Mouse (Mus musculus) hindbrain, embryonic 14.5 days (tissue): ENCODE data around the gene Epb41l2. TPM values are rescaled to one million over a fixed set of nuclear protein-coding genes. Genes with fewer than 3 reads are reported as not detected.
A peak's percentile ranks its signal among the peaks of the same experiment; 100 is the strongest.

Source experiments
- ATAC-seq: fragments of 200-750 bp; cut with Nextera tagmentation; 2 replicates; pipeline ENCODE4 v1.8.0; 2017; ENCODE audit warnings: moderate number of reproducible peaks, mild to moderate bottlenecking, moderate TSS enrichment, moderate library complexity; ENCODE audit not compliant: low FRiP score
- DNase-seq: peaks from one replicate; pipeline ENCODE4 v3.0.0-alpha.2; 2015; ENCODE audit warnings: low spot score
- H3K27ac ChIP-seq: fragments of 300-500 bp; sonication (generic); 2 replicates; pipeline ENCODE4 v1.5.1; 2014; ENCODE audit warnings: mild to moderate bottlenecking, moderate library complexity
- H3K27me3 ChIP-seq: fragments of 300-500 bp; sonication (generic); 2 replicates; pipeline ENCODE4 v1.6.1; 2014; ENCODE audit warnings: mild to moderate bottlenecking, low read length, mixed read lengths; ENCODE audit not compliant: control insufficient read depth, insufficient read depth
- H3K36me3 ChIP-seq: fragments of 300-500 bp; sonication (generic); replicated peaks from 2 replicates; pipeline ENCODE4 v1.6.1; 2014; ENCODE audit not compliant: control insufficient read depth, insufficient read depth
- H3K4me1 ChIP-seq: fragments of 300-500 bp; sonication (generic); replicated peaks from 2 replicates; pipeline ENCODE4 v1.6.1; 2014; ENCODE audit warnings: antibody characterized with exemption, low read length, mixed read lengths; ENCODE audit not compliant: control insufficient read depth, insufficient read depth
- H3K4me2 ChIP-seq: fragments of 300-500 bp; sonication (generic); replicated peaks from 2 replicates; pipeline ENCODE4 v1.6.1; 2014; ENCODE audit warnings: mild to moderate bottlenecking, moderate library complexity
- H3K4me3 ChIP-seq: fragments of 300-500 bp; sonication (generic); replicated peaks from 2 replicates; pipeline ENCODE4 v1.5.1; 2014; ENCODE audit warnings: mild to moderate bottlenecking, low read length
- H3K9ac ChIP-seq: fragments of 300-500 bp; sonication (generic); 2 replicates; pipeline ENCODE4 v1.6.1; 2014
- H3K9me3 ChIP-seq: fragments of 300-500 bp; sonication (generic); 2 replicates; pipeline ENCODE4 v1.6.1; 2016; ENCODE audit warnings: low read length; ENCODE audit not compliant: control insufficient read depth
- WGBS: fragments of 180-500 bp; shearing (Covaris S2); extraction: QIAGEN DNeasy Blood & Tissue Kit; methylation state at CpG from one replicate; pipeline ENCODE4 v1.1.7; 2014; 5-methylcytosine and 5-hydroxymethylcytosine counted together
- polyA plus RNA-seq: library from polyadenylated mRNA; unstranded; fragments of >200 nt; fragmentation: Nextera tagmentation; extraction: Ambion mirVana; gene quantifications from 2 replicates; pipeline ENCODE4 v1.2.1, GENCODE M21; 2014

Epb41l2 gene
- polyA plus RNA-seq, 1 experiment from 2014 or later, result 31.0 TPM

DNA sequence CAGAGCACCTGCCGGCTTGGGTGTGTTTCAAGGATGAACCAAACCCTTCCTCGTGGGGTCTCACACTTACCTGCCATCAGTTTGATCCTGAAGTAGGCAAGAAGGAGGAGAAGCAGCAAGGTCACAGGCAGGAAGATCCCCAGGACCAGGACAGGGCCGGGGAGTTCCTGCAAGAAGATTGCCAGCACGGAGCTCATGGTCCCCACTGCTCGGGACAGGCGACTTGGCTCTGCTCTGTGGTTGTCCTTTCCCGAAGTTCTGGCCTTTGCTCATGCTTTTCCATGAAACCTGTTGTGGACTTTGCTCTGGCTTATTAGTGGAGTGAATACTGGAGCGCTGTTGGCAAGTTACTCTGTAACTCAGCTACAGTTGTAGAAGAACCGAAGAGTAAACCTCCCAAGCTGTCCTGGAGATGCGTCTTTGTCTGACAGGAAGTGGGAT is 176.3 kb downstream of the Epb41l2 start, which contains the start of gene Smlr1:
Gene Smlr1 (minus strand): TSS at position 377 of the 441 bp plus-strand sequence.
- Histone ChIP-seq H3K9ac (no peak within 1 kb of the TSS), H3K9me3 (no peaks in the 10 kb centered on the region), H3K4me3 (no peak within 1 kb of the TSS), H3K27ac (no peak within 1 kb of the TSS), H3K36me3 (no peaks in the 10 kb centered on the region), H3K4me1 (no peaks in the 10 kb centered on the region), H3K27me3 (no peaks in the 10 kb centered on the region), H3K4me2 (no peak within 1 kb of the TSS)
- WGBS, result 92% methylated on average over 10 of the region's 10 CpGs
- ATAC-seq (no peak), DNase-seq (no peak)

DNA sequence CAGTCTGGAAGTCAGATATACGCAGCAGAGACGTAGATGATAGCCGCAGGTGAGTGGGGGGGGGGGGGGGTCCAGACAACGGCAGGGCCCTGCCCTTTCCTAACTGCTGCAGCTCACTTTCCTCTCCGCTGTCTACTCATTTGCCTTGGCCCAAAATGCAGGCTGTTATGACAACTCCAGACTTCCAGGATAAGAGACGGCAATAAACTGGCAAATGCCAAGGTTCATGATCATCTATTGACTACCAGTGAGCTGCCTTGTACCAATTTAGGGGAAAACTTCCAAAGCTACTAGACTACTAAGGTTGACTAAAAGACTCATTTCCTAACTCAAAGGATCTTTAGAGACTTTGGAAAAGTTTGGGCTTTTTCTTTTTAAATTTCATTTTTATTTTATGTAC is 177.0 kb downstream of the Epb41l2 start:
- Histone ChIP-seq H3K27ac (no peak overlapping the region), H3K4me2 (no peak overlapping the region), H3K4me1 (no peaks in the 10 kb centered on the region), H3K27me3 (no peaks in the 10 kb centered on the region), H3K9me3 (no peaks in the 10 kb centered on the region), H3K9ac (no peak overlapping the region), H3K36me3 (no peaks in the 10 kb centered on the region), H3K4me3 (no peak overlapping the region)
- DNase-seq (no peak), ATAC-seq (no peak)
- 96% methylated on average over 6 of the region's 6 CpGs for WGBS

DNA sequence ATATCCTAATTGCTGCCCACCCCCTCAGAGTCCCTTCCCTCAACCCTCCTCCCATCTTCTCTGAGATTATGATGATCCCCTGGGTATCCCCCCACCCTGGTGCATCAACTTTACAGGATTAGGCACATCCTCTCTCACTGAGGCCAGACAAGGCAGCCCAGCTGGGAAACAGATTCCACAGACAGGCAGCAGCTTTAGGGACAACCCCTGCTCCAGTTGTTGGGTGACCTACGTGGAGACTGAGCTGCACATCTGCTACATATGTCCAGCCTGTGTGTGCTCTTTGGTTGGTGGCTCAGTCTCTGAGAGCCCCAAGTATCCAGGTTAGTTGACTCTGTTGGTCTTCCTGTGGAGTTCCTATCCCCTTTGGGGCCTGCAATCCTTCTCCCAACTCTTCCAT is 179.1 kb downstream of the Epb41l2 start:
- H3K9me3 ChIP-seq, result no peaks in the 10 kb centered on the region

DNA sequence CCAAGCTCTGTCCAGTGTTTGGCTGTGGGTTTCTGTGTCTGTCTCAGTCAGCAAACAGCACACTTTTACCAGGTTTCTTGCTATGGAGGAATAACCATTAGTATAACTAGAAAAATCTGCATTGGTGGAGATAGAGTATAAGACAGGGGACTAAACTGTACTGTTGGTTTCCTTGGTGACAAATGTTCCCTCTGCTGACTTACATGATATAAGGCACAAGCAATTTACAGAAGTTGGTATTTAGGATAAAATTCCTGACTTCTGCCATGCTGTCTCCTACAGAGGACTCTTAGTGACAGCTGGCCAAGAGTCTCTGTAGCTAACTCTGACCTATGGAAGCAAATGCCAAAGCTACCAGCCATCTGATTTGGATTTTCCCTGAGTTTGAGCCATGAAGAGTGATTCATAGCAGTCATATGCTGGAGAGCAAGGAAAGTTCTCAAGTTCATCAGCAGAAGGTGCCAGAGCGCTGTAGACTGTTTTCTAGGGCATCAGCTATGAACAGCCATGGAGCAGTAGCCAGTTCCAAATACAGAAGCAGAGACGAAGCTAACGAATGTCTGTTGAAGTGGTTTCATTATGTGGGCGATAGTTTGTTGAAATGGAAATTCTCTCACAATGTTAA is 179.7 kb downstream of the Epb41l2 start:
- no peak for DNase-seq

More for the DNA sequence above, 179.1 kb downstream of the Epb41l2 start:
- Histone ChIP-seq H3K27me3 (no peaks in the 10 kb centered on the region), H3K27ac (no peak overlapping the region), H3K4me3 (no peak overlapping the region), H3K4me2 (no peak overlapping the region), H3K9ac (no peak overlapping the region), H3K36me3 (no peaks in the 10 kb centered on the region), H3K4me1 (no peaks in the 10 kb centered on the region)
- ATAC-seq, result no peak
- WGBS, result 79% methylated on average over 1 of the region's 1 CpGs
- no peak for DNase-seq

DNA sequence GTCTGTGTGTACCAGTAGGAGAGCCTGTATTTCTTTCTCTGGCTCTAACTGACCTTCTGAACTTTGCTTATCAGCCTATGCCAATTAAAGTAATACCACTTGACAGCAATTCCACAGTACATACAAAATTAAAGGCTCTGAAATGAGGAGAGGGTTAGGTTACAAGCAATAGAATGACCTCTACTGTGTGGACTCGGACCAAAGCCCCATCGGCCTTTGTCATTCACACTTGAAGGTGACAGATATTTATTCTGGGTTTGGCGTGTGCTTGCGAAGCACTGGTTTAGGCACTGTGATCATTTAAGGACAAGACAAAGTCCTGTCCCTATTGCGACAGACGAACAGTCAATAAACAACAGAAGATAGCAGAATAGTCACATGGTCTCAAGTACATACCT is 180.2 kb downstream of the Epb41l2 start:
- H3K9ac ChIP-seq, result no peak overlapping the region
- no peak overlapping the region for H3K4me3 ChIP-seq
- no peak overlapping the region for H3K4me2 ChIP-seq
- no peaks in the 10 kb centered on the region for H3K9me3 ChIP-seq
- no peak overlapping the region for H3K27ac ChIP-seq
- no peak for DNase-seq
- H3K36me3 ChIP-seq, result no peaks in the 10 kb centered on the region
- 86% methylated on average over 6 of the region's 6 CpGs for WGBS
- H3K4me1 ChIP-seq, result no peaks in the 10 kb centered on the region
- no peaks in the 10 kb centered on the region for H3K27me3 ChIP-seq
- ATAC-seq, result no peak

More for the DNA sequence above, 179.7 kb downstream of the Epb41l2 start:
- ATAC-seq, result no peak
- 83% methylated on average over 4 of the region's 4 CpGs for WGBS
- no peak overlapping the region for H3K9ac ChIP-seq
- H3K9me3 ChIP-seq, result no peaks in the 10 kb centered on the region
- no peak overlapping the region for H3K4me2 ChIP-seq
- no peak overlapping the region for H3K27ac ChIP-seq
- H3K27me3 ChIP-seq, result no peaks in the 10 kb centered on the region
- H3K36me3 ChIP-seq, result no peaks in the 10 kb centered on the region
- H3K4me3 ChIP-seq, result no peak overlapping the region
- H3K4me1 ChIP-seq, result no peaks in the 10 kb centered on the region

DNA sequence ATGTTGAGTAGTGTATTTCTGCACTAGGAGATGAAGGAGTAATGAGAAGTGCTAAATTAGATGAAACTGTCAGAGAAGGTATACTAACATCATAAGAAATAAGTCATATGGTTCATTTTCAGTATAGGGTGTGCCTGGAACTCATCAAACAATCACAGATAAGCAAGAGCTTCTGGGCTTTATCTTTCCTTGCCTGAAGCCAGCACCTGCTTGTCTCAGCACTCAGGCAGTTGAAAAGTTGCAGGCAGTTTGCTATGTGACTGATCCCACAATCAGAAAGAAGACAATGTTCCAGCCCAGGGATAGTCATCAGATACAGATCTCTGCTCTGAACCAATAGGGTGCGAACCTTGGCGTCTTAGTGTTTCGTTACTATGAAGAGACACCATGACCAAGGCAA is 181.5 kb downstream of the Epb41l2 start:
- H3K9ac ChIP-seq, result no peak overlapping the region
- no peaks in the 10 kb centered on the region for H3K27me3 ChIP-seq
- no peaks in the 10 kb centered on the region for H3K36me3 ChIP-seq
- no peak overlapping the region for H3K4me2 ChIP-seq
- ATAC-seq (no peak), DNase-seq (no peak)
- no peak overlapping the region for H3K27ac ChIP-seq
- 97% methylated on average over 3 of the region's 3 CpGs for WGBS
- H3K9me3 ChIP-seq, result no peaks in the 10 kb centered on the region
- H3K4me1 ChIP-seq, result no peaks in the 10 kb centered on the region
- no peak overlapping the region for H3K4me3 ChIP-seq

DNA sequence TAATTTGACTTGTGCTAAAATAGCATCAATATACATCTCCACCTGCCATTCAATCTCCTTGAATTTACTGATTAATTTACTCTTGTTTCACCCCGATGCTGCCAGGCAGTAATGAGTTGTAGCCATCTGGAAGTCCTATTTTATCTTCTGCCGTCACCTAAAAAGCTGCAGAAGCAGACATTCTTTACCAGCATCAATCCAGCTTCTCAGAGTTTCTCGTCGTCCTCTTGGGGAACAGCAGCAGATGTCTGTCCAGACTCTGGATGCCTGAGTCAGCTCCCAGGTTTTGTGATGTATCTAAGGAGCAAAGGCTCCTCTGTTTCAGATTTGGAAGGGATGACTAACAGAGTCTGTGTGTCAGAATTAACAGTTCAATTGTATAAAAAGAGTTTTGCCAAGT is 193.3 kb downstream of the Epb41l2 start:
- H3K4me2 ChIP-seq, result no peak overlapping the region
- H3K4me3 ChIP-seq, result no peak overlapping the region
- H3K27ac ChIP-seq, result no peak overlapping the region
- H3K27me3 ChIP-seq, result no peaks in the 10 kb centered on the region
- no peak for DNase-seq
- H3K9me3 ChIP-seq, result no peaks in the 10 kb centered on the region
- no peak overlapping the region for H3K9ac ChIP-seq
- H3K36me3 ChIP-seq, result no peaks in the 10 kb centered on the region
- H3K4me1 ChIP-seq, result no peaks in the 10 kb centered on the region
- ATAC-seq, result no peak
- WGBS, result 62% methylated on average over 4 of the region's 4 CpGs

DNA sequence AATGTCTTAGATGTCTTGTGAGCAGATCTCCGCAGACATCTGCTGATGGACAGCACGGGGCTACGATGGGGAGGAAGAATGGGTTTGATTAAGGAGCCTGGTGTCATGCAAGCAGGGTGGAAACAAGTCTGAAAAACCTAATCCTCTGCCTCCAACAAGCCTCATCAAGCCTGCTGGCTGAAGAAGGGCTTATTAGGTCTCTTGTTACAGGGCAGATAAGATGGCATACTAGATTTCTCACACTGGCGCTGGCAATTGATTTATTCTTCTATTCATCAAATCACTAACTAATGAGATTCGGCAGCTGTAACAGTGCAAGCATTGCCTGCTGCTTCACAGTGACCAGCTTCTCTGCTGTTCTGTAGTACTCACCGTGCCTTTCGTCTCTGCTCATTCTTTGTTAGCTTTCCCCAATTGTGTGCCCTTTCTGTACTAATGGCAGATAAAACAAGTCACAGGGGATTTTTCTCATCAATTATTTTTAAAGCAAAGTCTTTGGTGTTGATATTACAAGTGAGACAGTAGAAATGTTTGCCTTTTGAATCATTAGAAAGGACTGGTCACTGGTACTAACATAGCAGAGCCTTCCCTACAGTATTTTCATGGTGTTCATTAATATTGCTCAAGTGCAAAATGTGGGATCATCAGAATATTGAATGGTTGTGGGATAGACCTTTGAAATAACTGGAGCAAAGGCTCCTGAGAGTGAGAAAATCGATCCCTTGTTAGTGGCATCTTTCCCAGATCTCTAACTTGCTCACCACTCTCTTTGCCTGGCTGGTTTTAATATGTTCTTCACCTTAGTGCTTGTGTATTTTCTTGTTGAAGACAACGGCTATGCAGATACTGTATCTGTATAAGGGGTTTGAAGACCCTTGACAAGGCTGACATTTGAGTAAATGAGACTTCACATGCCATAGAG is 212.0 kb downstream of the Epb41l2 start:
- Histone ChIP-seq H3K27me3 (no peaks in the 10 kb centered on the region), H3K4me3 (no peak overlapping the region), H3K4me1 (peaks cover 9% of the 10 kb centered on the region; the same call in 1 of the 2 replicates), H3K9me3 (no peaks in the 10 kb centered on the region), H3K4me2 (peak overlapping the region; percentile 15), H3K27ac (peak overlapping the region; percentile 52; the same call in 1 of the 2 replicates), H3K36me3 (no peaks in the 10 kb centered on the region), H3K9ac (peak overlapping the region; percentile 6; the same call in 1 of the 2 replicates)
- 29% methylated on average over 9 of the region's 9 CpGs for WGBS
- ATAC-seq, result peak; percentile 70
- peak; percentile 49 for DNase-seq
